Mouse (Mus musculus) brain, embryonic 18.5 days (tissue): Measurements from ENCODE around the gene 4930470P17Rik.
"Not testable (repeated sequence)": the region's sequence is repeated elsewhere in the genome, so short reads cannot be mapped to it uniquely, and the experiment has no call there.

Experiments used
- DNase-seq: peaks from one replicate; pipeline ENCODE4 v3.0.0-alpha.2; 2012; ENCODE audit warnings: low read depth, low spot score

Gene 4930470P17Rik

DNA sequence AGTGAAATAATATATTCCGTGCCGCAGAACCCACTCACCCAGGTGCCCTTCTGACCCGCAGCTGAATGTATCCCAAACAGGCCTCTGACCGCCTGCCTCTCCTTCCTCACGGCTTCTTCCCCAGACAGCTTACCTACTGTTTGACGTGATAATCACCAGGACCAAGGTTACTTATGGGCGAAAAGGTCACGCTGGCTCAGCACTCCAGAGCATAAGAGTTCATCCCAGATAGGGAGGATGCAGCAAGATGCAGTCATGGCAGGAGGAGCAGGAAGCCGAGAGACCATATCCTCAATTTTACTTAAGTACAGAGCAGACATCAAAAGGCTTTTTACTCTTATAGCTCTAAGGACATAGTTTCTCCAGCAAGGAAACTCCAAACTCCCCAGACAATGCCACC, at the start of gene 4930470P17Rik:
TSS of gene 4930470P17Rik (minus strand) at position 101 of the 400 bp plus-strand sequence.
- no peak for DNase-seq

DNA sequence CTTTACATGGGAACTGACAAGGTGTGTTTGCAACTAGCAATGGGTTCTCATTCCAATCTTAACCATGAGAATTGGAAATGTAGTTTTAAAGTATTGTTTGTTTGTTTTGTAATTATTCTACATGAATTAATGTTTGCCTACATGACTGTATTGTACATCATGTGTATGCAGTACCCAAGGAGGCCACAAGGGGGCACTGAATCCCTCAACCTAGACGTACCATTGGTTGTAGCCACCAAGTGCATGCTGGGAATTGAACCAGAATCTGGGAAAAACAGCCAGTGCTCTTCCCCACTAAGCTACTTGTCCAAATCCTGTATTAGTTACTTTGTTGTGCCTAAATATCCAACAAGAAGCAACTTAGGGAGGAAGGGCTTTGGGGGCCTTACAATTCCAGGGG, 49.7 kb upstream of the 4930470P17Rik start:
- no peak for DNase-seq

DNA sequence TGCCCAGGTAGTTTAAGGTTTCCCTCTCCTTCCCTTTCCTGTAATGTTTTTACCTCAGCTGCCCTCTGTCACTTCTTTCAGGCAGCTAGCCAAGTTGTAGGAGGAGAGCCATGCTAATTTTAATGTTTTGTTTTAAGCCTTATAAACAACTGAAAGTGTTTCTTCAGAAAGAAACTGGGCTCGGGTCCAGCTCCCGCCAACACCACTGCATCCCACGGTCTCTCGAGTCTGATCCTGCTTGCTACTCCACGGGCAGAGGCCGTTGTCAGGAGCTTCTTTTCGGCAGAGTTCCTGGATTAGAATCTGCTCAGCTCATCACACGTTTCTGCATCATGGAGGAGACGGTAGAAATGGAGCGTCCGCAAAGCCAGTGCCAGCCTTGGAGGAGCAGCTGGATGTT, 46.7 kb upstream of the 4930470P17Rik start:
- DNase-seq, result no peak

DNA sequence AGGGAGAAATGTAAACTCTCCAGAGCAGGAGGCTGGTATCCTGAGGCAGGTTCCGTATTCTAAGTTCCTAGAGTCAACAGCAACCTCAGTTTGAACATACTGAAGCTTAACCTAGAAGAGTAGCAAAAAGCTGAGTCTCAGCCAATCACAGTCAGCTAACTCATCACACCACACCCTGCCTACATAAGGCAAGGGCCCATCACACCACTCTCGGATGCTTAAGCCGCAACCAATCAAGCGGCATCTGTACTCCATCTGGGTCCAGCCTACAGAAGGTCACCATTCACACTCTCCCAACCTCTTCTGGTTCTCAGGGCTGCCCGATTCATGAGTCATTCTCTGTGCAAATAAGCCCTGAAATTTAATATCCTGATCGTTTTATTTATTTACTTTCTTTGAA, 44.4 kb upstream of the 4930470P17Rik start:
- no peak for DNase-seq

DNA sequence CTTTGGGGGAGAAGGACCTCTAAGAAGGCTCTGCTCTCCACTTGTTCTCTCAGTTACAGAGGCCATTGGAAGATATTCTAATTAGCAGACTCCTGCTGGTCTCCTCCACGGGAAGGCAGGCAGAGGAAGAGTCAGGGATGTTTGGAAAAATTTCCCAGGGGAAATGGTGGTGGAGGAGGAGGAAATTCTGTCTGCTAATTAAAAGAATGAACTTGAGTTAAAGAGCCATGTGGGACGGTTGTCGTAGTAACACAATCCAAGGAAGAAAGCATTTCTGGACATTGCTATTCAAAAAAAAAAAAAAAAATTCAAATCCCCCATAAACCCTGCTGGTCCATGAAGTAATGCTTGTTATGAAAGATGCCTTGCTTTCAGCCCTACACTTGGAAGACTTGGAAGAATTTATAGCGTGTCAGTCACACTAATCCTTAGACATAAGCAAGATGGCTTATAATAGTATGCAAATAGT, 40.6 kb upstream of the 4930470P17Rik start:
- no peak for DNase-seq

DNA sequence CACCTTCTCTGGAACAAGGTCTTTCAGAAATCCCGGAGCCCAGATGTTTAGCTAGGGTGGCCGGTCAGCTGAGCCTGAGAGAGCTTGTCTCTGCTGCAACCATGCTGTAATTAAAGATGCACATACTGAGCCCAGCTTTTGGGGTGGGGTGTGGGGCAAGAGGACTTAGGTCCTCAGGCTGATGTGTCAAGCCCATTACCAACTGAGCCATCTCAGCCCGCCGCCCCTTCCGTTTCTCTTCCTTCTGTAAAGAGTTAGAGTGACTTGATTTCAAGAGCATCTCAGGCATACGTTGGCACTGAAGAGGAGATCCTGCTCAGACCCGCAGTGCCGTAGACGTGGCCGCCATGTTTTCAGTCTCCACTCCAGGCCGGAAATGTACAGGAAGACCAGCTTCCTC, 38.5 kb upstream of the 4930470P17Rik start:
- no peak for DNase-seq

DNA sequence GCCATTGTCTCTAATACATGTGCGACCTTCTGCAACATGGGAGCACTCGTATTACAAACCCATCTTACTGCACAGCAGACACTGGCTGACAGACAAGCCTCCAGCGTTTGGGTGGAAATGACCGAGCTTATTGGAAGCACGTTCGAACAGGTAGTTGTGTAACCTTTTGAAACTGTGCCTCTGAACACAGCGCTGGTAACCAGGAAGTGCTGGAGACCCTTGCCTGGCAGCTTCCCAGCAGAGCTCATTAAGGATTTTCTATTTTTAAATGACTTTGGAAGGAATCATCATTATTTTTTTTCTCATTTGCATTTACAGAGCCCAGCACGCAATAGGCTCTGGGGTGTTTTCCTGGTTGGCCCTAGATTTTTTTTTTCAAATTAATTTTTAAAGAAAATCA, 36.9 kb upstream of the 4930470P17Rik start:
- DNase-seq, result no peak

DNA sequence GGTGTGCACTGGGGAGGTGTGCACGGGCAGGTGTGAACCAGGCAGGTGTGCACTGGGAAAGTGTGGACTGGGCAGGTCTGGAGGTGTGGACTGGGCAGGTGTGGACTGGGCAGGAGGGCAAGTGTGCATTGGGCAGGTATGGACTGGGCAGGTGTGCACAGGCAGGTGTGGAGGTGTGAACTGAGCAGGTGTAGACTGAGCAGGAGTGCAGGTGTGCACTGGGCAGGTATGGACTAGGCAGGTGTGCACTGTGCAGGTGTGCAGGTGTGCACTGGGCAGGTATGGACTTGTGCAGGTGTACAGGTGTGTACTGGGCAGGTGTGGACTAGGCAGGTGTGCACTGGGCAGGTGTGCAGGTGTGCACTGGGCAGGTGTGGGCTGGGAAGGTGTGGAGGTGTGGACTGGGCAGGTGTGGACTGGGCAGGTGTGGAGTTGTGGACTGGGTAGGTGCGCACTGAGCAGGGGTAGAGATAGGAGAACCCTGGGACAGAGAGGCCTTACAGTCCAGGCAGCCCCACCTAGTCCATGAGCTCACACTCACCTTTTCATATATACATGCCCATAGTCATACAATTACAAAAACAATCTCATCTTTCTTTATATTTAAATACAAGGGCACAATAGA, 31.3 kb upstream of the 4930470P17Rik start:
- DNase-seq, result no peak

DNA sequence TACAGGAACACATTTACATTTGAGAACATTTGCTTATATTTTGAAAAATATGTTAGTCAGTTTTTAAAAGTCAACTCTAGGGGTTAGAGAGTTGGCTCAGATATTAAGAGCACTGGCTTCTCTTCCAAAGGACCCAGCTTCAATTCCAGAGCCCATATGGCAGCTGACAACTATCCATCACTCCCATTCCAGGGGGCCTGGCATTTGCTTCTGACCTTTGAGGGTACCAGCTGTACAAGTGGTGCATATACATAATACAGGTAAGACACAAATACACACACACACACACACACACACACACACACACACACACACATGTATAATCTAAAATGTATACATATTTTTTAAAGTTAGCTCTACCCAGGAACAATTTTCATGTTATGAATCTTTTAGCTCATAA, 30.6 kb upstream of the 4930470P17Rik start:
- DNase-seq, result no peak

DNA sequence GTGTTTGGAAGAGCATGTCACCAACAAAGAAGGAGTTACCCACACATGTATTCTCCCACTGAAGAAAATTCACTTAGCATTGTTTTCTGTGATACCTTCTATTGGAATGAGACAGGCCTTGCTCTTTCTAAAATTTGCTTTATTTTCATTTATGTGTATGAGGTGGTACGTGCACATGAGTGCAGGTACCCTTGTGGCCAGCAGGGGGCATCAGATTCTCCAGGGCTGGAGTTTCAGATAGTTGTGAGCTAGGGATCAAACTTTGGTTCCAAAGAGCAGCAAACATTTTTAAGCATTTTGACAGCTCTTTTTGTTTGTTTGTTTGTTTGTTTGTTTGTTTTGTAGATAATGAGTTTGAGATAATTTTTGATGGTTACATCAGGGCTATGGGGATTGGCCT, 29.6 kb upstream of the 4930470P17Rik start:
- DNase-seq, result no peak

DNA sequence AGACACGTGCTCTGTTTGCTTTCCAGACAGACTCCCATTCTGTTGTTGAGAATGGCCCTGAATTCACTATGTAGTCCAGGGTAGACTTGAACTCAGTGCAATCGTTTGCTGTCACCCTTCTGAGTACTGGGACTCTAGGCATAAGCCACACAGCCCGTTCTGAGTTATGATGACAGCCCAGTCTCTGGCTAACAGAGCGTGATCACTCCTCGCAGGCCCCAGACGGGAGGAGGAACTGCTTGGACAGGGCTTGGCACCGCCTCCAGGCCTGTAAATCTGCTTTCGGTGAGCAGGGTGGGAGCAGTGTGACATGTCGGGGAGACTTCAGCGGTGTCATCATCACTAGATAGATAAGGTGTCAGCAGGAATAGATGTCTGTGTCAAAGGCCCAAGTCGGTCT, 28.7 kb upstream of the 4930470P17Rik start:
- DNase-seq, result no peak

DNA sequence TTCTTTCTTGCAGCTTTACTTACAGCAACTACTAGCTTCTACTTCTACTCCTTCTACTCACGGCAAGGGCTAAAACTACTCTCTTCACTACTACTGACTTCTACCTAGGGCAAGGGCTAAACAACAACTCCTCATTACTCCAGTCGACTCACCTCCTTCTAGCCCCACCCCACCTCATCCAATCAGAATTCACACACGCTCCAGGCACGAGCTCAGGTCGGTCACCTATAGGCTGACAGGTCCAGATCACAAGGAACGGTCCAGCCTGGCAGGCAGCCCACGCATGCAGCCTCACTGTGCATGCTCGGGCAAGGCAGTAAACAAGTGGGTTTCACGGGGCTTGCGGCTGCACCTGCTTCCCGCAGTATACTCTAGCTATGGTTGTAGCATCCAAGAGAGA, 26.2 kb upstream of the 4930470P17Rik start:
- not testable (repeated sequence) for DNase-seq

DNA sequence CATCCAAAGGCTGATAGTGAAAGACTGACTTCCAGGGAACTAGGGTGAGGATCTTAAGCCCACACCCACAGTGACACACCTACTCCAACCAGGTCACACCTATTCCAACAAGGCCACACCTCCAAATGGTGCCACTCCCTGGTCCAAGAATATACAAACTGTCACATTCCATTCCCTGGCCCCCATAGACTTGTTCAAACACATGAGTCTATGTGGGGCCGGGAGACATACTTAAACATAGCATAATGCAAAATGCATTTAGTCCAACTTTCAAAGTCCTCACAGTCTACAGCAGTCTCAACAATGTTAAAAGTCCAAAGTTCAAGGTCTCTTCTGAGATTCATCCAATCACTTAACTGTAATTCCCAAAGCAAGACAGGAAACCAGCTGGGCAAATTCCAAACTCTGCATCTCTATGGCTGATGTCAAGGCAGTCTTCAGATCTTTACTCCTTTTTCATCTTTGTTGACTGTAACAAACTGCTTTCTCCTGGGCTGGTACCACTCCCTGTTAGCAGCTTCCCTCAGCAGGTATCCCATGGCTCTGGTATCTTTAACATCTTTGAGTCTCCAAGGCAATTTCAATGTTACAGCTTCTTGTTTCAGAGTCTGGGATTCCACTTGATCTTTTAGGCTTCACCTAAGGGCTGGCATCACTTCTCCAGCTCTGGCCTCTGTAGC, 22.5 kb upstream of the 4930470P17Rik start:
- DNase-seq, result not testable (repeated sequence)

DNA sequence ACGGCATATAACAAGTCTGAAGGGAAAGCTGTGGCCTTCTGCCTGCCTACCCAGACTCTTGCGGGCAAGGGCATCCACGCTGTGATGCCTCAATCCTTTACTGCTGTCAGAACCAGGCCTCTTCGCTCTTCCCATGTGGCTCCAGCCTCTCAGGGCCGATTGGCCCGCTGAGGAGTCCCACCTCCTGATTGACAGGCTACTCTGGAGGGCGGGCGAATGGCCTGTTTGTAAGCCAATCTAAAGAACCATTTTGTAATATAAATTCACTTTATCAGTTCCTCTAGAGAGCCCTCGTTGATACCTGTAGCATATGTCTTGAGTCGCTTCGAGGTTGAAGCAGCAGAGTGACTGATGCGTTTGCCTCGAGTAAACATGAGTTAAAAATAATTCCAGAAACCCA, 21.2 kb upstream of the 4930470P17Rik start:
- DNase-seq, result no peak

DNA sequence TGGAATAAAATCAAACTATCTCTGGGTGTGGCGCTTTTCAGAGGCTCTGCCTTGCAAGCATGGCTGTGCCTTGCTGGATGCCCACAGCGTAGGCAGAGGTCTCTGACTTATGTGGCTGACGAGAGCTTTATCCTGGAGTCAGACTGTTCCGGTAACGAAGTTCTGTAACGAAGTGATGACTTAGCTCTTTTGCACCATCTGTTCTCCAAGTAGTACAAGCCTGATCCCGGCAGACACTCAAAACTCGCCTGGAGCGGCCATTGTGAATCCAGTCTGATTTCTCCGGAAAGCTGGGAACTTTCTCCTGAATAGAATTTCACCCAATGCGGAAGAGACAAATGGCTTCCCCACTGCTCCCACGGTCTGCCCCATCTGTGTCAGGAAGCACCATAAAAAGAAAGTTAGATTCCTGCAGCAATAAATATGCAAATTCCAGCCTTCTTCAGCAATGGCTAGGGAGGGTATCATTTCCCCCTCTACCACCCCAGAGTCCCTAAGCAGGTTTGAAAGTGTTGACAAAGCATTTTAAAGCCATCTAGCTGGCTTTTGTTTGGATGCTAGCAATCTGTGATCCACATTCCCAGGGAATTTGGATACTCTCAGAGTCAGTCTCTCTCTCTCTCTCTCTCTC, 17.2 kb upstream of the 4930470P17Rik start:
- DNase-seq, result no peak

DNA sequence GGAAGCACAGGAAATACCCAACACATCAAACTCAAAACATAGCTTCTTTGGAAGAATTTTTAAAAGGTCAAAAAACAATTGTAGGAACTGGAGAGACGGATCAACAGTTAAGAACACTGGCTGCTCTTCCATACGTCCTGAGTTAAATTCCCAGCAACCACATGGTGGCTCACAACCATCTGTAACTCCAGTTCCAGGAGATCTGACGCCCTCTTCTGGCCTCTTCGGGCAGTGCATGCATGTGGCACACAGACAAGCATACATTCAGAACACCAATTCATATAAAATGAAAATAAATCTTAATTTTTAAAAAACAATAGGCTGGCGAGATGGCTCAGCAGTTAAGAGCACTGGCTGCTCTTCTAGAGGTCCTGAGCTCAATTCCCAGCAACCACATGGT, 10.0 kb upstream of the 4930470P17Rik start:
- DNase-seq, result not testable (repeated sequence)

DNA sequence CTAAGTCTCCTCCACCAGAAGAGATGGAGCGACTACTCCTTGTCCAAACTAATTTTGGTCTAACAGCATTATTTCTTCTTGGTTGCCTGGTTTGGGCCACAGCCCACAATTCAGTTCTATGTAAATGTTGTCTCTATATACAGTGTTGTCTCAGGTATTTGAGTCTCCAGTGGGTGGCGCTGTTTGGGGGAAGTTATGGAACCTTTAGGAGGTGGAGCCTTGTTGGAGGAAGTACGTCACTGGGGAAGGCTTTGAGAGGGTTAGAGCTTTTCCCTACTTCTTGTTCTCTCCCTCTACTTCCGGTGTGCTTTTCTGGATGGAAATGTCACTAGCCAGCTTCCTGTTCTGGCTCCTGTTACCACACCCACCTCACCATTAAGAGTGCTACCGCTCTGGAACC, 646 bp downstream of the 4930470P17Rik start:
- no peak for DNase-seq

DNA sequence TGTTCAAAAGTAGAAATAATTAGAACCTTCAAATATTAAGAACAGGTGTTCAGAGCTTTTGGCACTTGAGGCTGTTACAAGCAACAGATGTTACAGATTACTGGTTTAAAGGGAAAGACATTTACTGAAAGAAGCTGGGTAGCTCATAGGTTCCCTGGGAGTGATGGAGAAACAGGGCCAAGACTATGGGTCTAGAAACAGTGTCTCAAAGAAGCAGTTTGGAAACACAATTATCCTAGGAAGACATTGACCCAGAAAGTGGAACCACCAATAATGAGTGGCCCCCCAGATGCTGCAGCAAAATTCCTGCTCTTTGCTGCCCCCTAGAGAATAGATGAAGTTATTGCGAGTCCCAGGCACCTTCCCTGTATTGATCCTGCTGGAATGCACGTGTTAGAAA, 4.2 kb downstream of the 4930470P17Rik start:
- no peak for DNase-seq

DNA sequence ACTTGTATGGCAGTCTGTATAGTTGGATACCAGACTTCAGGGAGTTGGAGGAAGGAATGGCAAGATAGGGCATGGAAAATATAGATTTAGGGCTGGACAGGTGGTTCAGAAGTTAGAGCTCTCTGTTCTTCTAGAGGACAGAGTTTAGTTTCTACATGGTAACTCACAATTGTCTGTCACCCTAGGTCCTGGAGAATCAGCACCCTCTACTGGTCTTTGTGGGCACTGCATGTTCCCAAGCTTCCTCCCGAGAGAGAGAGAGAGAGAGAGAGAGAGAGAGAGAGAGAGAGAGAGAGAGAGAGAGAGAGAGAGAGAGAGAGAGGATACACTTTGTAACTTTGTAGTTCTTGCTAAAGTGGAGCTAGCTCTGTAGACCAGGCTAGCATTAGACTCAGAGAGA, 5.1 kb downstream of the 4930470P17Rik start:
- DNase-seq, result no peak

DNA sequence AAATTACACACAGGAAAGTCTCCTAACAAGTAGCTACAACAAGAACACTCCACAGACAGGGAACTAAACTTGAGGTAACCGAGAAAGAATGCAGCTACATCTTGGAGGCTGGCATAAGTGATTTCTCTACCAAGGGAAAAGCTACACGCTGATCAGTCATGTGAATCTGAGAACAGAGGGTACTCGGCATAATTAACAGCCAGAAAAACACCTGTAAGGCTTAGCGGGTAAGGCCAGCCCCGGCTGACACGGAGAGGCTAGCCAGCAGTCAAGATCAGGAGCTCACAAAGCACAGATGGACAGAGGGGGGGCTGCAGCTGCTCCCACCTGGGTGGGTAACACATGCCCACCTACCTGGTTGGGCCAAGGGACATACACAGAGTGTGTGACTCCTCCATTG, 9.7 kb downstream of the 4930470P17Rik start:
- DNase-seq, result no peak

DNA sequence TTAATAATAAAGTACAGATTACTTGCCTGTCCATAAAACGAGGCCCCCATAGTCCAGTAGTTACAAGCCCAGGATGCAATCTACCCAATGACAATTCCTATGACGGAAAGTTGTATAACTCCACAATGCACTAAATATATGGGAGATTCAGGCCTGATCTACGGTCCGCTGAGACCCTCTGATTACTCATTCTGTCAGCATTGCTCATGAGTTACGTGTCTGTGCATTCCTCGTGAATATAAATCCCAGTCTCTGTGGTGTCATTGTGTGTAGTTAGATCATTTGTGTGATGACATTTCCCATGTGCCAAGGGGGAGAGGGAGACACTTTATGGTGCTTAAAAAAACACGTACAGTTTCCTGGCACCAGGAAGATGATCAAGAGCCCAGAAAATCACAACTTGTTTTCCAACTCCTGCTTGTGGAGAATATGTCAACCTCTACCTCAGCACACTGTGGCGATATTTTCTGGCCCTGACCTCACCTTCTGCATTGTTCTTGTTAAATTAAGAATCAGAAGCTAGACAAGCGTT, 13.4 kb downstream of the 4930470P17Rik start:
- DNase-seq, result no peak

DNA sequence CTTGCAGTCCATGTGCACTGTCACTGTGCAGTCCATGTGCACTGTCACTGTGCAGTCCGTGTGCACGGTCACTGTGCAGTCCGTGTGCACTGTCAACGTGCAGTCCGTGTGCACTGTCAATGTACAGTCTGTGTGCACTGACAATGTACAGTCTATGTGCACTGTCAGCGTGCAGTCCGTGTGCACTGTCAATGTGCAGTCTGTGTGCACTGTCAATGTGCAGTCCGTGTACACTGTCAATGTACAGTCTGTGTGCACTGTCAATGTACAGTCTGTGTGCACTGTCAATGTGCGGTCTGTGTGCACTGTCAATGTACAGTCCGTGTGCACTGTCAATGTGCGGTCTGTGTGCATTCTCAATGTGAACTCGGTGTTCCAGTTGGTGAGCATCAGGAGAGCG, 17.1 kb downstream of the 4930470P17Rik start:
- DNase-seq, result no peak

DNA sequence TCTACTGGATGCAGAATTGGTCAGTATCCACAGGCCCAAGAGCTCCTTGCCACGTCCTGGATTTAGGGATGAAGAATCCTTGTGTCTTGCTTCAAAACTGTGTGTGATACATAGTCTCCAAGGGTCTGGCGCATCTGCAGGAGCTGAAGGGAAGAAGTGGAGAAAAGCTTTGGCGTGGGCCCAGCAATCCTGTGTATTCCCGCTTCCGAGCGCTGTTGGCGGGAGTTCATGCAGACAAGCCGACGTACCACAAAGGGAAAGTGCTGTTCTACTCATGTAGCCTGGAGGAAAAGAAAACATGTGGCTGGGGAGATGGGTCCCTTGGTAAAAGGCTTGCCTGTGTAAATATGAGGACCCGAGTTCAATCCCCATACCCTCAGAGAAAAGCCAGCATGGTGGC, 22.3 kb downstream of the 4930470P17Rik start:
- DNase-seq, result no peak
